Mouse (Mus musculus) heart, adult 2 months (tissue): ENCODE measurements around the gene Snapc2. TPM values are rescaled to one million over a fixed set of nuclear protein-coding genes. Genes with fewer than 3 reads are reported as not detected.
A peak's percentile ranks its signal among the peaks of the same experiment; 100 is the strongest.

ENCODE experiments used
- DNase-seq, 2 experiments: peaks; one replicate each; pipeline ENCODE4 v3.0.0; 2021
- H3K27ac ChIP-seq: fragments of 200-600 bp; 2 replicates; pipeline ENCODE4 v1.8.1; 2022
- H3K27me3 ChIP-seq: fragments of 200-500 bp; 2 replicates; pipeline ENCODE4 v1.6.1; 2012; ENCODE audit warnings: mild to moderate bottlenecking, low read length, inconsistent platforms, mixed read lengths; ENCODE audit not compliant: control insufficient read depth, insufficient read depth
- H3K36me3 ChIP-seq: fragments of 200-500 bp; 2 replicates; pipeline ENCODE4 v1.6.1; 2012; ENCODE audit warnings: low read length, inconsistent platforms; ENCODE audit not compliant: control insufficient read depth, insufficient read depth
- H3K4me1 ChIP-seq: fragments of 200-500 bp; 2 replicates; pipeline ENCODE4 v1.6.1; 2011; ENCODE audit warnings: low read length; ENCODE audit not compliant: control insufficient read depth, insufficient read depth
- H3K4me3 ChIP-seq: fragments of 200-600 bp; 2 replicates; pipeline ENCODE4 v1.8.1; 2022
- H3K79me2 ChIP-seq: fragments of 200-500 bp; replicated peaks from 2 replicates; pipeline ENCODE4 v1.6.1; 2012; ENCODE audit warnings: mild to moderate bottlenecking, inconsistent platforms, low read length, moderate library complexity, mixed read lengths; ENCODE audit not compliant: control insufficient read depth, insufficient read depth
- H3K9ac ChIP-seq: fragments of 200-500 bp; 2 replicates; pipeline ENCODE4 v1.6.1; 2012; ENCODE audit warnings: low read depth, mild to moderate bottlenecking, control low read depth, inconsistent platforms, low read length, mixed read lengths
- CTCF ChIP-seq: fragments of 200-600 bp; IDR thresholded peaks from 2 replicates; pipeline ENCODE4 v1.8.1; 2022; ENCODE audit warnings: antibody characterized with exemption, mild to moderate bottlenecking, moderate library complexity
- EP300 ChIP-seq: fragments of 200-500 bp; IDR thresholded peaks from 2 replicates; pipeline ENCODE4 v1.6.1; 2011; ENCODE audit warnings: low read depth, low read length, control low read depth; ENCODE audit not compliant: insufficient read depth
- POLR2A ChIP-seq: fragments of 200-500 bp; IDR thresholded peaks from 2 replicates; pipeline ENCODE4 v1.6.1; 2011; ENCODE audit warnings: mild to moderate bottlenecking, low read depth, low read length, control low read depth; ENCODE audit not compliant: insufficient read depth
- WGBS: fragments of 180-500 bp; shearing (Covaris S2); methylation state at CpG from one replicate; pipeline ENCODE4 v1.1.7; 2018; 5-methylcytosine and 5-hydroxymethylcytosine counted together
- intact Hi-C: fragments of 180-260 bp; cut with DNase I; formaldehyde crosslinking; loops from one replicate; pipeline ENCODE4 v1.15.1; 2025
- polyA plus RNA-seq: library from polyadenylated mRNA; depleted of rRNA; stranded (reverse); fragments of >200 nt; gene quantifications from 2 replicates; pipeline ENCODE4 v1.2.3, GENCODE M21; 2012
- total RNA-seq, 2 experiments: library from RNA; stranded (reverse); gene quantifications; 2 replicates each; pipeline ENCODE4 v1.2.3; 2021

Snapc2 gene
- total and polyA plus RNA-seq, 3 experiments = 14.7 to 18.5 (median 16.2) TPM

GRCm38 (mm10) chr8:4230612-4231351, 22.1 kb upstream of the Snapc2 start:
- TF ChIP-seq POLR2A (no peak), EP300 (no peak), CTCF (no peak)
- H3K4me3 ChIP-seq = no peak overlapping the region
- WGBS = 52% methylated on average over 10 of the region's 10 CpGs
- DNase-seq = no peak
- H3K36me3 ChIP-seq = no peaks in the 10 kb centered on the region
- H3K27ac ChIP-seq = no peak overlapping the region
- no peaks in the 10 kb centered on the region for H3K4me1 ChIP-seq
- H3K9ac ChIP-seq = no peak overlapping the region
- intact Hi-C loops = no loop called here
- peaks cover 1% of the 10 kb centered on the region; the same call in 1 of the 2 replicates for H3K27me3 ChIP-seq
- no peaks in the 10 kb centered on the region for H3K79me2 ChIP-seq

DNA sequence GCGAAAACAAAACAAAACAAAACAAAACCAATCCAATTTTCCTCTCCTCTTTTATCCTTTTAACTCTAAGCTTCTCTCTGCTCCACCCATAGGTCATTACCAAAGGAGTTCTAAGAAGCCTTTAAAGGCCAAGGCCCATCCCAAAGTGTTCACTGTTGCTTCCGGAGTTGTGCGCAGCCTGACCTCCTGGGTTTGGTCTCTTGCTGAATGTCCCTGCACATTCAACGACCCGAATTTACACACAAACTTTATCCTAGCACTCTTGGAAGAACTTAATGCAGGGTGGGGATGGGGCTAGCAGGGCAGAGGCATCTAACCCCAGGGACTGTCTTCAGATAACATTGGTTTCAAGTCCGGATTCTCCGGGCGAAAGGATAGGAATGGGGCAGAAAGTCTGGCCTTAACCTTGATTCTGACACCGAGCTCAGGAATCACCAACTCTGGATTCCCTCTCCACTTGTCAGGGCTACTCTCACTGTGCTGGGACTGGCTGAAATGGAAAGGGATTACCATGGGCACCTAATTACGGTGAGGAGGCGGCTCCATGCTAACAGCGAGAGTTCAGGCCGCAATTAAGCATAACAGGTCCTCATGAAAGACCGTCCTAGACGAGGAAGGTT, 15.0 kb upstream of the Snapc2 start:
- intact Hi-C loops = loop anchor here (2.0 to 5.0 kb wide), 5 partner anchors 37 to 439 kb away; partner anchors contain the start of genes Cers4, Evi5l and Timm44
- peaks cover 4% of the 10 kb centered on the region; the same call in 1 of the 2 replicates for H3K79me2 ChIP-seq
- no peaks in the 10 kb centered on the region; the same call in 1 of the 2 replicates for H3K36me3 ChIP-seq
- H3K27me3 ChIP-seq = no peaks in the 10 kb centered on the region
- H3K4me3 ChIP-seq = peak overlapping the region; percentile 74
- peak overlapping the region; percentile 85 for H3K27ac ChIP-seq
- TF ChIP-seq CTCF (no peak), POLR2A (peak; percentile 57)
- WGBS = 15% methylated on average over 15 of the region's 15 CpGs
- H3K9ac ChIP-seq = peak overlapping the region; percentile 70
- DNase-seq = no peak
- peaks cover 5% of the 10 kb centered on the region for H3K4me1 ChIP-seq

DNA sequence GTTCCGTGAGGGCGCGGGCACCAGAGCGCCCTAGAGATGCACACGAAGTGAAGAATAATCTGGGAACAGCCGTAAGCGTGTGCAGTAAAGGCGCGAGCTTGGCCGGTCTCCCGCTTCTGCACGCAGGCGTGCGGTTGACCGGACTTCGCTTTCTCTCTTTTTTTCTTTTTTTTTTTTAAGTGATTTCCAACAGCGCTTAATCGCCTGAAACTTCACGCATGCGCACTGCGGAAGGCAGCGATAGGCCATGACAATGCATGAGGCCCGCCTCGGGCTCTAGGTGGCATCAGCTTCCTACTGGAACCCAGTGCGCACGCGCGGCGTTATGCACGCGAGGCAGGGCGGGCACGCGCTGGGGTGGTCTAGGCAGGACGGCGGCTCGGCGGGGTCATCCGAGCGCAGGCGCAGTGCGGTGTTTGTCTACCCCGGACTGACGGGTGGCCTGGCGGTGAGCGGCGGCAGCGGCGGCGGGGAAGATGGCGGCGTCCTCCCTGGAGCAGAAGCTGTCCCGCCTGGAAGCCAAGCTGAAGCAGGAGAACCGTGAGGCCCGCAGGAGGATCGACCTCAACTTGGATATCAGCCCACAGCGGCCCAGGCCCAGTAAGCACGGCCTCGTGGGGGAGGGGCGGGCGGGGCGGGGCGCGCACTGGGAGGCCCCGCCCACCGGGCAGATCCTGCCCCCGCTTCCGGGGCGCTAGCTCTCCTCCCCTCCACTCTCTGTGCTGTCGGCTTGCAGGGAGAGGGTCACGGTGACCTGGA, 14.3 kb upstream of the Snapc2 start, which contains the start of the genes Map2k7 and Gm49320:
TSS of gene Map2k7 (plus strand) at position 307 of the 759 bp plus-strand sequence.
TSS of gene Gm49320 (plus strand) at position 432 of the 759 bp plus-strand sequence.
- Histone ChIP-seq H3K4me1 (peaks cover 5% of the 10 kb centered on the region), H3K4me3 (peak within 1 kb of the TSS; percentile 74), H3K9ac (peak within 1 kb of the TSS; percentile 90), H3K36me3 (no peaks in the 10 kb centered on the region; the same call in 1 of the 2 replicates), H3K79me2 (peaks cover 4% of the 10 kb centered on the region; the same call in 1 of the 2 replicates), H3K27me3 (no peaks in the 10 kb centered on the region), H3K27ac (peak within 1 kb of the TSS; percentile 85)
- WGBS = under 1% methylated on average over 71 of the region's 71 CpGs
- TF ChIP-seq CTCF (peak; percentile 79), EP300 (peak; percentile 57; the same call in 1 of the 2 replicates), POLR2A (peak; percentile 85)
- intact Hi-C loops = loop anchor here (1.0 to 5.0 kb wide), 6 partner anchors 14 to 439 kb away; partner anchors contain the start of genes Cers4, Evi5l and Timm44
- peak; percentile 99 to 100 for DNase-seq

DNA sequence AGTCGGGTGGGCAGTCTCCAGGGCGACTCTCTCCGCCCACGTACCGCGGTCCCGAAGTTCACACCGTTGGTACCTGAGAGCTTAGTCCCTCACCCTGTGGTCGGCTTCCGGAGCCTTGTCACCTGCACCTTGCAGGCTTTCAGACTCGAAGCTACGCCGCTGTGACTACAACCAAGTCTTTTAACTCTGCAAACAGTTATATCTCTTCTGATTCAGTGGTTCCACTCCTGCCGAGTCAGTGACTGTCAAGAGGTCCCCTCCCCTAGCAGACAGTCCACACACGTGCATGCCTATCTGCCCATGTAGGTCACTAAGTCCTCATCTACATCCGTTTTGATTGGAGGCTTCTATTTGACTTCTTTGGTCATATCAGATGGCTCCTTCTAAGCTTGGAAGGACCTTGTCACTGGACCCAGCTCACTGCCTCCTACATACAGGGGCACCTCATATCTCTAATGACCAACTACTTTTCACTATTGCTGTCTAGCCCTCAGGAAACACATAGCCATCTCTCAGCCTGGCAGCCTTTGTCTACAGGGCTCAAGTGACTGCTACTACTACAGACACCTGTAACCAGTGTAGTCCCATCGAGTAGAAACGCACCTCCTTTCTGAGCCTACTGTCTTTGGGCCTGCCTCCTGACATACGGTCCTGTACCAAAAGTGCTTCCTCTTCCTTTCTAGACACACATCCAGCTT, 13.5 kb upstream of the Snapc2 start:
- Histone ChIP-seq H3K27me3 (no peaks in the 10 kb centered on the region), H3K4me1 (peaks cover 5% of the 10 kb centered on the region), H3K79me2 (peaks cover 4% of the 10 kb centered on the region; the same call in 1 of the 2 replicates), H3K27ac (peak overlapping the region; percentile 85), H3K4me3 (peak overlapping the region; percentile 74), H3K36me3 (no peaks in the 10 kb centered on the region; the same call in 1 of the 2 replicates), H3K9ac (peak overlapping the region; percentile 90)
- intact Hi-C loops = loop anchor here (1.0 to 5.0 kb wide), 6 partner anchors 13 to 438 kb away; partner anchors contain the start of genes Cers4, Evi5l and Timm44
- DNase-seq = no peak
- 6% methylated on average over 19 of the region's 19 CpGs for WGBS
- no peak for TF ChIP-seq CTCF

DNA sequence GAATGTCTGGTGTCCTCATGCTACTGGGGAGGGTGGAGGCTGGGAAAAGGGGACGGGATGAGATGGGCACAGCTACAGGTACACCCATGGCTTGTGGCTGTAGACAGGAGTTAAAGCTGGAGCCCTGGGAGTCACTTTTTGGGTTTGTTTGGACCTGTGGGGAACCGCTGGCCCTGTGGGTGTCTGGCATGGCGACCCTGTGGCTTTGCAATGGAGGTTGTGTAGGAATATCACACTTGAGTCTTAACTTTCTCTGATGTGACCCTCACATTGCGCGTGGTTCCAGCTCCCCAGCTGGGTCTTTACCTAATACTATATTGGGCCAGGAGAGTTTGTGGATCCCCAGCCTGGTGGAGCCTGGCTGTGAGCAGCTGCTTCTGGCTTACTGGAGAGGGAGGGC, 7.8 kb upstream of the Snapc2 start:
- H3K4me3 ChIP-seq = no peak overlapping the region
- DNase-seq = no peak
- no peaks in the 10 kb centered on the region for H3K27me3 ChIP-seq
- no peak overlapping the region for H3K27ac ChIP-seq
- H3K36me3 ChIP-seq = no peaks in the 10 kb centered on the region; the same call in 1 of the 2 replicates
- H3K9ac ChIP-seq = no peak overlapping the region
- H3K4me1 ChIP-seq = no peaks in the 10 kb centered on the region; the same call in 1 of the 2 replicates
- TF ChIP-seq CTCF (no peak), POLR2A (no peak), EP300 (no peak)
- no peaks in the 10 kb centered on the region for H3K79me2 ChIP-seq
- intact Hi-C loops = no loop called here
- 94% methylated on average over 5 of the region's 5 CpGs for WGBS
